Mouse (Mus musculus) lung, embryonic 16.5 days (tissue): Measurements from ENCODE around the gene Shld2. TPM values are rescaled to one million over a fixed set of nuclear protein-coding genes. Genes with fewer than 3 reads are reported as not detected.
A peak's percentile ranks its signal among the peaks of the same experiment; 100 is the strongest.

Source experiments
- ATAC-seq: fragments of 200-750 bp; cut with Nextera tagmentation; 2 replicates; pipeline ENCODE4 v1.8.0; 2017; ENCODE audit warnings: low read depth, mild to moderate bottlenecking, moderate library complexity
- H3K27ac ChIP-seq: fragments of 300-500 bp; sonication (generic); 2 replicates; pipeline ENCODE4 v1.5.1; 2014; ENCODE audit warnings: mild to moderate bottlenecking, control low read depth, low read length
- H3K27me3 ChIP-seq: fragments of 300-500 bp; sonication (generic); 2 replicates; pipeline ENCODE4 v1.6.1; 2014; ENCODE audit warnings: low read depth, low read length, mixed read lengths; ENCODE audit not compliant: control insufficient read depth, insufficient read depth
- H3K36me3 ChIP-seq: fragments of 300-500 bp; sonication (generic); 2 replicates; pipeline ENCODE4 v1.6.1; 2014; ENCODE audit warnings: low read length; ENCODE audit not compliant: control insufficient read depth, insufficient read depth
- H3K4me1 ChIP-seq: fragments of 300-500 bp; sonication (generic); replicated peaks from 2 replicates; pipeline ENCODE4 v1.6.1; 2014; ENCODE audit warnings: low read length, mixed read lengths; ENCODE audit not compliant: control insufficient read depth, insufficient read depth
- H3K4me2 ChIP-seq: fragments of 300-500 bp; sonication (generic); 2 replicates; pipeline ENCODE4 v1.6.1; 2014; ENCODE audit warnings: low read depth, low read length, control low read depth
- H3K4me3 ChIP-seq: fragments of 300-500 bp; sonication (generic); 2 replicates; pipeline ENCODE4 v1.5.1; 2014; ENCODE audit warnings: mild to moderate bottlenecking, low read length, control low read depth
- H3K9ac ChIP-seq: fragments of 300-500 bp; sonication (generic); 2 replicates; pipeline ENCODE4 v1.6.1; 2014; ENCODE audit warnings: low read length, control low read depth
- H3K9me3 ChIP-seq: fragments of 300-500 bp; sonication (generic); 2 replicates; pipeline ENCODE4 v1.6.1; 2016; ENCODE audit warnings: low read length; ENCODE audit not compliant: control insufficient read depth
- WGBS: fragments of 180-500 bp; shearing (Covaris S2); extraction: QIAGEN DNeasy Blood & Tissue Kit; methylation state at CpG from one replicate; pipeline ENCODE4 v1.1.7; 2014; 5-methylcytosine and 5-hydroxymethylcytosine counted together
- polyA plus RNA-seq: library from polyadenylated mRNA; unstranded; fragments of >200 nt; fragmentation: Nextera tagmentation; extraction: Ambion mirVana; gene quantifications from 2 replicates; pipeline ENCODE4 v1.2.1, GENCODE M21; 2015

The Shld2 gene
- polyA plus RNA-seq, 1 experiment from 2014 or later: 9.9 TPM

DNA sequence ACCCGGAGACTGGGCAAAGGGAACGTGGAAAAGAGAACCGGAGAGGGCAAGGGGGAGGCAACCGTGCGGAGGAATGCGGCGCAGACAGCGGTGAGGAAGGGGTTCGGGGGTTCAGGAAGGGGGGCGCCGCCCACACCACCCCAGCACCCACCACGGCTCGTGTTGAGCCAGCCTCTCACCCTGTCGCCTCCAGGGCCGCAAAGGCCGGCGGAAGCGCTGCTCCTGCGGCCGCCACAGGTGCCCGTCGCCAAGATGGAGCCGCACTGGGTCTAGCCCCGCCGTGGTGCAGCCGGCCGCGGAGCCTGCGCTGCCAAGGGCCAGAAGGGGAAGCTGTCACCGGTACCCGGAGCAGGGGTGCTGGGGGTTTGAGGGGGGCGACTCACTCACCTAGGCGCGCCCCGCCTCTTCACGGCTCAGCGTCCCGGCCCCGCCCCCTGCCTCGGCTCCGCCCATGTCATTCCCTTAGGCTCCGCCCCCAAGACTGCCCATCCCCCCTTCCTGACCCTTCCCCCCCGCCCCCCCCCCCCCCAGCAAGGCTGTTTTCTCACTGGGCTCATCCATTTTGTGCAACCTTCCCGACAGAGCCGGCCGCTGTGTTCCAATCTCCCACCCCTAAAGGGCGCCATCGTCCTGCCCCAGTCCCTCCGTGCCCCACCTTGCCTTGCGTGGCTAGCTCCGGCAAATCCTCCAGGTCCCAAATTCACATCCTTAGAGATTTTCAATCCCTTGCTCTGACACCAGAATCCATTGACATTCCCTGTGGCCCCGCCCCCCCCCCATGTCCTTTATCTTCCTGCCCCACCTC is 108.9 kb downstream of the Shld2 start, which contains the start of gene Gprin2:
Gene Gprin2, minus strand, starts transcription at position 423 of the 805 bp plus-strand sequence.
- H3K4me1 ChIP-seq: no peaks in the 10 kb centered on the region; the same call in 1 of the 2 replicates
- peak within 1 kb of the TSS; percentile 62 for H3K9ac ChIP-seq
- H3K9me3 ChIP-seq: no peaks in the 10 kb centered on the region
- peak within 1 kb of the TSS; percentile 68 for H3K4me3 ChIP-seq
- H3K4me2 ChIP-seq: peak within 1 kb of the TSS; percentile 98
- no peaks in the 10 kb centered on the region for H3K36me3 ChIP-seq
- peak; percentile 65 for ATAC-seq
- no peak within 1 kb of the TSS for H3K27ac ChIP-seq
- 4% methylated on average over 47 of the region's 52 CpGs for WGBS
- peaks cover 3% of the 10 kb centered on the region; the same call in 1 of the 2 replicates for H3K27me3 ChIP-seq

DNA sequence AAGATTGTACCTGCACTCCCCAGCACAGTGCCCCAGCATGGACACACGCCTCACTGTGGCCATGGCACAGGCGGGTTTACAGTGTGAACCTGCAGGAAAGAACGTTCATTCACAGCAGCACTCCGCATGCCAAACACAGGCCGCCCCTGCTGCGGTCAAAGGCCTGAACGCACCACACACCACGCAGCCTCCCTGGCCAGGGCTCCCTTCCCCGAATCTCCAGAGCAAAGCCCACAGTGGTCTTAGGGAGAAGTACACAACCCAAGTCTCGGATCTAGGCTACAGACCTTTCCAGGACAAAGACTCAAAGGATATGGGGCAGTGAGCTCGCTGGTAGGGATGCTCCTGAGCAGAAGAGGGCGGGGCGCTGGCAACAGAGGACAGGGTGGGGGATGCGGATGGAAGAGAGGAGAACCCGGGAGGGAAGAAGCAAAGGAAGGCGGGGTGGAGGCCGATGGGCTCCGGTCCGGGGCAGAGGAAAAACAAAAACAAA is 109.5 kb downstream of the Shld2 start:
- WGBS: 6% methylated on average over 19 of the region's 19 CpGs
- H3K27ac ChIP-seq: no peak overlapping the region
- ATAC-seq: peak; percentile 60
- peak overlapping the region; percentile 98 for H3K4me2 ChIP-seq
- H3K27me3 ChIP-seq: peaks cover 3% of the 10 kb centered on the region; the same call in 1 of the 2 replicates
- H3K36me3 ChIP-seq: no peaks in the 10 kb centered on the region
- peak overlapping the region; percentile 62 for H3K9ac ChIP-seq
- H3K4me1 ChIP-seq: no peaks in the 10 kb centered on the region; the same call in 1 of the 2 replicates
- H3K9me3 ChIP-seq: no peaks in the 10 kb centered on the region
- H3K4me3 ChIP-seq: peak overlapping the region; percentile 68

DNA sequence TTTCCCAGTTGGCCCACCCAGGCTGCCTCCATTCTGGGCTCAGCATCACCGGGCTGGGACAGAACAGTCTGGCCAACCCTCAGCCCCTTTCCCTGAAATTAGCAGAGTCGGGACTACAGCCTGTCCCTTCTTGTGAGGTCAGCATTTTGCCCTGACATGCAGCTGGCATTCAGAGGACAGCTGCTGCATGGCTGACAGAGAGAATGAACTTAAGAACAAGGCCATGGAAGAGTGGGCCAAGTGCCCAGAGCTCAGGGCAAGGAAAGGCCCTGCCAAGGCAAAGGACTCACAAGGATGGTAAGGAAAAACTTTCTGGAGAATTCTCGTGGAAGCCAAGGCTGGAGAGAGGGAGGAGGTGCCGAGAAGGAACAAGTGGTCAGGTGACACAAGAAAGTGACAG is 113.6 kb downstream of the Shld2 start:
- H3K4me1 ChIP-seq: no peaks in the 10 kb centered on the region; the same call in 1 of the 2 replicates
- H3K36me3 ChIP-seq: no peaks in the 10 kb centered on the region
- WGBS: 34% methylated on average over 4 of the region's 4 CpGs
- H3K4me2 ChIP-seq: no peak overlapping the region
- no peak overlapping the region for H3K27ac ChIP-seq
- ATAC-seq: no peak
- no peak overlapping the region for H3K9ac ChIP-seq
- peaks cover 3% of the 10 kb centered on the region; the same call in 1 of the 2 replicates for H3K27me3 ChIP-seq
- no peaks in the 10 kb centered on the region for H3K9me3 ChIP-seq
- H3K4me3 ChIP-seq: no peak overlapping the region

DNA sequence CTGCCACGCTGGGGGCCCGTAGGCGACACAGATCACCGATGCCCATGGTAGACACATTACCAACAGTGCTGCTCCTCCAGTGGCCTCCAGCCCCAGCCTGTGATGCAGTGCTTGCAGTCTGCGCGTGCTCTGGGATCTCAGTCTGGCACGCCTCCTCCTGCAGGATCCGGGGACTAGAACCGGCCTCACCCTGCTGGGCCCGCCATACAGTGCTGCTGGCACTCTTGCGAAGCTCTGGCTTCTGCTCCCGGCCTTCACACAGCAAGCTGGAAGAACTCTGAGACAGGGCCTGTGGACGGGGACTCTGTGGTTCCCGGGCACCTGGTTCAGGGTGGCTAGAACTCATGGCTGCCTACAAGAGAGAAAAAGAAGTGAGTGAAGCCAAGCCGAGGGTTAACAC is 114.8 kb downstream of the Shld2 start:
- H3K9ac ChIP-seq: no peak overlapping the region
- no peaks in the 10 kb centered on the region for H3K36me3 ChIP-seq
- H3K9me3 ChIP-seq: no peaks in the 10 kb centered on the region
- H3K4me2 ChIP-seq: no peak overlapping the region
- no peak for ATAC-seq
- peaks cover 3% of the 10 kb centered on the region; the same call in 1 of the 2 replicates for H3K27me3 ChIP-seq
- H3K27ac ChIP-seq: no peak overlapping the region
- WGBS: 86% methylated on average over 15 of the region's 15 CpGs
- H3K4me3 ChIP-seq: no peak overlapping the region
- no peaks in the 10 kb centered on the region for H3K4me1 ChIP-seq

DNA sequence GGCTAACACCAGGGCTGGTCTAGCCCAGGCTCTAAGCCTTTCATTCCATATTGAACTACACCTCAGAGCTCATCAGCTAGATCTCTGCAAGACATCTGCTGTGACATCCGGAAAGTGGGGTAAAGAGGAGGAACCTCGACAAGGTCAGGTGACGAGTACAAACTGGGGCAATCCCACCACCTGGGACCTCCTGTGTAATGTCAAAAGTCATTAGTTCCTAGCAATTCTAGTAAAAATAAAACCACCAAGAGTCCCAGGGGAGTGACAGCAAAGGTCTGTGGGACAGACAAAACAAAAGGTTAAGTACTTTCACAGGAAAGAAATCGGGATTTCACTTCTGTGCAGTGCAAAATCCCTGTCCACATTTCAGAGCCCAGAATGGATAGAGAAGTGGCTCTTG is 116.4 kb downstream of the Shld2 start:
- H3K4me3 ChIP-seq: no peak overlapping the region
- H3K36me3 ChIP-seq: no peaks in the 10 kb centered on the region
- H3K4me2 ChIP-seq: no peak overlapping the region
- no peak overlapping the region for H3K27ac ChIP-seq
- H3K9ac ChIP-seq: no peak overlapping the region
- no peaks in the 10 kb centered on the region for H3K27me3 ChIP-seq
- no peak for ATAC-seq
- 82% methylated on average over 4 of the region's 4 CpGs for WGBS
- H3K9me3 ChIP-seq: no peaks in the 10 kb centered on the region
- H3K4me1 ChIP-seq: no peaks in the 10 kb centered on the region

DNA sequence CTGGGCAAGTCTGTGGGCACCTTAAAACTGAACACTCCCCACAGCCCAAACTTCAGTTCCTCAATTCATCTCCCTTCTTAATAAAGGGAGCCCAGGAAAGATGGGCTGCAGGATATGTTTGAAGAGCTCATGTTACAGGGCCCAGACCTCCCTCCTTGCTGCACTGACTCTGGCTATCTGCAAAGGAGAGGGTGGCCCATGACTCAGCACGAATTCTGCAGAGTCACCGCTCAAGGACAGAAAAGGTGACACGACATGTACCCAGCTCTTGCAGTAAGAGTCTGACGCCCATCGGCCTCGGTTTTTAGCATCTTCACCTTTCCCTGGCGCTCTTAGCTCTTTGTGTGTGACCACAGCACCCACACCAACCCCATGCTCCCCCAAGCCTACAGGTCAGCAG is 119.9 kb downstream of the Shld2 start:
- ATAC-seq: no peak
- H3K4me1 ChIP-seq: no peaks in the 10 kb centered on the region
- H3K36me3 ChIP-seq: no peaks in the 10 kb centered on the region
- H3K9ac ChIP-seq: no peak overlapping the region
- no peak overlapping the region for H3K4me3 ChIP-seq
- WGBS: 59% methylated on average over 7 of the region's 7 CpGs
- no peaks in the 10 kb centered on the region for H3K27me3 ChIP-seq
- no peaks in the 10 kb centered on the region for H3K9me3 ChIP-seq
- no peak overlapping the region for H3K4me2 ChIP-seq
- H3K27ac ChIP-seq: no peak overlapping the region

DNA sequence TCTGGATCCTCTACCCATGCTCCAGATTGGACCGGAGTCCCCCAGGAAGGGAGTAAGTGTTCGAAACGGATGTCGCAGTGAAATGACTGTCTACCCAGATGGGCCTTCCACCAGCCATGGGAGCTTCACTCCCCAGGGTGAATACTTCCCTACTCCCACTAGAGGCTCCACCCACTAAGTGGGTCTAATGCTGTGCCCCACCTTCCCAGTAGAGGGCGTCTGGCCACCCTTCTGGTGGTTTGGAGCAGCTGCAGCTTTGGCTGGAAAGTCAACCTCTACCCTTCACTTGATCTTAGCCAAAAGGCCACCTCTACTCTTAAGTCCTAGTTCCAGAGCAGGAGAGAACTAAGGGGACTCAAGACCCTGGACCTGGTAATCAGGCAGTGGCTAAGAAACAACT is 121.7 kb downstream of the Shld2 start:
- no peaks in the 10 kb centered on the region for H3K36me3 ChIP-seq
- 69% methylated on average over 5 of the region's 5 CpGs for WGBS
- no peak overlapping the region for H3K9ac ChIP-seq
- no peak overlapping the region for H3K4me2 ChIP-seq
- H3K9me3 ChIP-seq: no peaks in the 10 kb centered on the region
- 0 out of 2 replicates have a peak, but pooled peaks have one; percentile 38 for ATAC-seq
- no peak overlapping the region for H3K4me3 ChIP-seq
- H3K27me3 ChIP-seq: no peaks in the 10 kb centered on the region
- no peaks in the 10 kb centered on the region for H3K4me1 ChIP-seq
- no peak overlapping the region for H3K27ac ChIP-seq

Other genes starting within 250 kb of the Shld2 start
- gene Anxa8, start 224.5 kb downstream of the Shld2 start, polyA plus RNA-seq: 10.1 and 15.0 TPM in 2 replicates
- gene A630023A22Rik, start 207.7 kb downstream of the Shld2 start, polyA plus RNA-seq: 0.19 TPM in 1 of 2 replicates, not detected in the other
- 0.05 and 0.20 TPM in 2 replicates for gene Npy4r, start 158.0 kb downstream of the Shld2 start, polyA plus RNA-seq
- gene Gprin2, start 108.8 kb downstream of the Shld2 start, polyA plus RNA-seq: 0.21 and 0.30 TPM in 2 replicates
- 0.87 and 1.0 TPM in 2 replicates for gene Syt15, start 90.9 kb downstream of the Shld2 start, polyA plus RNA-seq
- gene Glud1, start 234 bp upstream of the Shld2 start, polyA plus RNA-seq: 53.7 and 56.7 TPM in 2 replicates
- gene Fam25c, start 44.9 kb upstream of the Shld2 start, polyA plus RNA-seq: 1.0 TPM in 1 of 2 replicates, not detected in the other
- gene Sncg, start 64.3 kb upstream of the Shld2 start, polyA plus RNA-seq: 6.8 and 8.0 TPM in 2 replicates
- gene Mmrn2, start 65.0 kb upstream of the Shld2 start, polyA plus RNA-seq: 14.8 and 15.6 TPM in 2 replicates
- 18.1 and 25.8 TPM in 2 replicates for gene Bmpr1a, start 192.8 kb upstream of the Shld2 start, polyA plus RNA-seq
- gene 9230112D13Rik, start 212.3 kb upstream of the Shld2 start, polyA plus RNA-seq: not detected in 2 replicates